Mouse (Mus musculus) intestine, embryonic 16.5 days (tissue): Measurements from ENCODE around the gene Iqgap2. TPM values are rescaled to one million over a fixed set of nuclear protein-coding genes. Genes with fewer than 3 reads are reported as not detected.
A peak's percentile ranks its signal among the peaks of the same experiment; 100 is the strongest.

Experiments used
- ATAC-seq: fragments of 200-750 bp; cut with Nextera tagmentation; 2 replicates; pipeline ENCODE4 v1.8.0; 2017; ENCODE audit warnings: moderate TSS enrichment, moderate library complexity
- H3K27ac ChIP-seq: fragments of 300-500 bp; sonication (generic); 2 replicates; pipeline ENCODE4 v1.5.1; 2014; ENCODE audit warnings: mild to moderate bottlenecking, low read length
- H3K27me3 ChIP-seq: fragments of 300-500 bp; sonication (generic); replicated peaks from 2 replicates; pipeline ENCODE4 v1.6.1; 2014; ENCODE audit warnings: low read length, control low read depth, mixed read lengths; ENCODE audit not compliant: control insufficient read depth, insufficient read depth
- H3K36me3 ChIP-seq: fragments of 300-500 bp; sonication (generic); 2 replicates; pipeline ENCODE4 v1.6.1; 2014; ENCODE audit warnings: low read length, control low read depth; ENCODE audit not compliant: control insufficient read depth, insufficient read depth
- H3K4me1 ChIP-seq: fragments of 300-500 bp; sonication (generic); 2 replicates; pipeline ENCODE4 v1.6.1; 2014; ENCODE audit warnings: low read length, control low read depth, mixed read lengths; ENCODE audit not compliant: control insufficient read depth, insufficient read depth
- H3K4me2 ChIP-seq: fragments of 300-500 bp; sonication (generic); 2 replicates; pipeline ENCODE4 v1.6.1; 2014; ENCODE audit warnings: low read depth, low read length, control low read depth
- H3K4me3 ChIP-seq: fragments of 300-500 bp; sonication (generic); 2 replicates; pipeline ENCODE4 v1.5.1; 2014; ENCODE audit warnings: mild to moderate bottlenecking, low read length
- H3K9ac ChIP-seq: fragments of 300-500 bp; sonication (generic); 2 replicates; pipeline ENCODE4 v1.6.1; 2014; ENCODE audit warnings: low read depth, low read length
- H3K9me3 ChIP-seq: fragments of 300-500 bp; sonication (generic); 2 replicates; pipeline ENCODE4 v1.6.1; 2016; ENCODE audit warnings: low read length, control low read depth; ENCODE audit not compliant: control insufficient read depth
- WGBS: fragments of 180-500 bp; shearing (Covaris S2); extraction: QIAGEN DNeasy Blood & Tissue Kit; methylation state at CpG from one replicate; pipeline ENCODE4 v1.1.7; 2014; 5-methylcytosine and 5-hydroxymethylcytosine counted together
- polyA plus RNA-seq: library from polyadenylated mRNA; unstranded; fragments of >200 nt; fragmentation: Nextera tagmentation; extraction: Ambion mirVana; gene quantifications from 2 replicates; pipeline ENCODE4 v1.2.1, GENCODE M21; 2015

Gene Iqgap2
- polyA plus RNA-seq, 1 experiment from 2014 or later, result 29.4 TPM

DNA sequence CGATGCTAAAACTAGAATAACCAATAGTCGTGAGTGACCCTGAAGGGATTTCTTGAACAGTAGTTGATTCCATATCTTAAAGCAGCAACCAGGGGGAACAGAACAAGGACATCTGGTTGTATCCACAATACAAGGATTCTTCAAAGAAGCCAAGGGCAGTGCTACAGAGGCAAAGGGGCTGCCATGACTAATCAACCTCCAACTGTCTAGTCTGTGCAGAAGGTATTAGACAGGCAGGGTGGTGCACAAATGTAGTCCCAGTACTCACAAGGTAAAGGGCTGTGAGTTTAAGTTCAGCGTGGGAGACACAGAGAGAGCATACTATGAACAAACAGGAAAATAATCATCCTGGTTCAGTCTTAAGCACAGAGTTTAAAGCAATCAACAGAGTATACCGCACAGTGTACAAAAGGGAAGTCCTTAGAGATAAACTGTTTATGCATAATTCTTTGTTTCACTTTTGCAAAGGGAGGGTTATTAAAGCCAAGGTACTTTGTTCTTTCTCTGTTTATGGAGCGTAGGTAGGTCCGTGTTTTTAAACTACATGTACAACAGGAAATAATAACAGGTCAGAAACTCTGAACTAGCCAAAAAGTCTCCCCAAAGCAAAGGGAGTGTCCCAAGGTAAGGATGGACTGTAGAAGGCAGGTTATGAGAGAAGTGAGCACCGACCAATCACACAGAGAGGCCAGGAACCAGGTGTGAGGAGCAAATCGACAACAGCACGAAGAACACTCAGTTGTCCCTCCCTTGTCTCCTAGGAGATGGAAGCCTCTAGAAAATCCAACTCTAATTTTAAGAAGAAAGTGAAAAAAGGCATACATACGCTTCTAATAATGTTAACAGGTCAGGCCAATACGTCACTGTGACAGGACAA lies 149.7 kb downstream of the Iqgap2 start:
- Histone ChIP-seq H3K36me3 (no peaks in the 10 kb centered on the region), H3K27me3 (no peaks in the 10 kb centered on the region), H3K4me1 (peaks cover 8% of the 10 kb centered on the region; the same call in 1 of the 2 replicates), H3K9ac (no peak overlapping the region), H3K4me2 (no peak overlapping the region), H3K4me3 (no peak overlapping the region), H3K9me3 (no peaks in the 10 kb centered on the region), H3K27ac (0 out of 2 replicates have a peak overlapping the region, but pooled peaks have one; percentile 34)
- 75% methylated on average over 11 of the region's 11 CpGs for WGBS
- no peak for ATAC-seq

DNA sequence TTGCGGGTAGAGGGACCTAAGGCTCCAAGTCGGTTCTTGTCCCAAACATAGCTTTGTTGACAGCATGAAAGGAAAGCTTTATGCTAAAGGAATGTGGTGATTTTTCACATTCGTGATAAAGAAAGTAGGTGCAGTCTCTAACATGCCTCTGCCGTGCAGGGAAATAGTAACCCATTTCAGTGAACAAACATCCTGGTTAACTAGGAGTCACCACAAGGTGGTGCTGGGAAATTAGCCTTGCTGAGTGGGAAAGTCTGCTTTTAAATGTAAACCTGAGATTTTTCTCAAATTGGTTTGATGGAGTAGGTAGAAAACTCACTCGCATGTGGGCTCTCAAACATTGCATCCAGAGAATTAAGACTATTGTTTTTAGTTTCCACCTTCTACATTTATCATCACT lies 152.1 kb downstream of the Iqgap2 start:
- no peak overlapping the region for H3K27ac ChIP-seq
- no peak overlapping the region for H3K4me2 ChIP-seq
- ATAC-seq, result no peak
- H3K27me3 ChIP-seq, result no peaks in the 10 kb centered on the region
- WGBS, result 68% methylated on average over 5 of the region's 5 CpGs
- peaks cover 7% of the 10 kb centered on the region; the same call in 1 of the 2 replicates for H3K4me1 ChIP-seq
- no peaks in the 10 kb centered on the region for H3K9me3 ChIP-seq
- H3K36me3 ChIP-seq, result no peaks in the 10 kb centered on the region
- no peak overlapping the region for H3K9ac ChIP-seq
- H3K4me3 ChIP-seq, result no peak overlapping the region

DNA sequence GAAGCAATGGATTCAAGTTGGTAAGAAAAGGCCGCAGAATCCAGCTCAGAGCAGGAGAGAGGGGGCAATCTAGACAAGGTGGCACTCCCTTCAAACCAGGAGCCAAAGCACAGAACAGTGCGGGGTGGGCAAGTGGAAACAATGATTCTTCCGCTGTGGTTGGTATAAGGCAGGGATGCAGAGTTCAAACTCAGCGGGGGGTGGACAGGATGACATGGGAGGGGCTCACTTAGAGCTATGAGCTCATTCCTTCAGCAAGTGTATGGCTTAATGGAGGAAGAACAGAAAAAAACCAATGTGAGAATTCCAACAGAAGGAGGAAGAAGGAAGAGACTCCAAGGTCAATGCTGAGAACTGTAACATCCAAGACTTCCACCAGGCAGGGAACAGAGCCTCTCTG lies 161.2 kb downstream of the Iqgap2 start:
- ATAC-seq, result no peak
- no peak overlapping the region for H3K4me3 ChIP-seq
- 90% methylated on average over 4 of the region's 4 CpGs for WGBS

DNA sequence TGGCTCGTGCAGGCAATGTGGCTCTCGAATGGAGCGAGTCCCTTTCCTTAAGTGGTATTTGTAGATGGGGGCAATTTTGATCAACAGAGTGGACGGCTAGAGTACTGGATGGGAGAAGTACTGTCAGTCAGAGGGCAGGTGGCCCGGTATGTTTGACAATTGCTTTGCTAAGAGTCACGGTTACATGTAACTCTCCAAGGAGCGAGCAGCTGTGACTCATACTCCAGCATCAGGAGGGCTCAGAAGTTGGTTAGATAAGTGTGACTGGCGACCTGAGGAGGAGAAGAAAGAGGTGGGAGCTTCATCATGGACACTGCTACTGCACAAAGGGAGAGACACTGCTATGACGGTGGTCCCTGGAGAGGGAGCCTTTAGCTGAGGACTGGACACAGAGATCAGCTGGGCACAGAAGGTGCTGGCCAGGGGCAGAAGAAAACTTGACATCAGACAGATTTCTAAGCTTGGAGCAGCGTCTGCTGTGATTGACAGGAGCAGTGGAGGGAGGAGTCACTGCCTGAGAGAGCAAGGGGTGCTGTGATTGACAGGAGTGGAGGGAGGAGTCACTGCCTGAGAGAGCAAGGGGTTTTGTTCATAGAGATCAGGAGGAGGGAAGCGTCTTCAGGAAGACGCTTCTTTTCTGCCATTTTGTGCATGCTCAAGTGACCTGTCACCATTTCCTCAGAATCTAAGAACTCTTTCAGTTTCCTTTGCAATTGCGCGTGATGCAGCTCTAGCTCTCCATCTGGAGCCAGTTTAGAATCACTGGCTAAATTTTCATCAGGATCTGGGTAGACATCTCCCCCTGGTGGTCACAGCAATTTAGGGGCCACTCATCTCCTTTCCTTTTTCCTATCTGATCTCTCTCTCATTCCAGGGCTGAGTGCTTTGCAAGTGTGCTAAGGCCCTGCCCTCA lies 172.1 kb downstream of the Iqgap2 start:
- Histone ChIP-seq H3K4me1 (no peaks in the 10 kb centered on the region), H3K36me3 (no peaks in the 10 kb centered on the region), H3K9me3 (no peaks in the 10 kb centered on the region), H3K27me3 (no peaks in the 10 kb centered on the region), H3K4me2 (peak overlapping the region; percentile 27; the same call in 1 of the 2 replicates), H3K27ac (no peak overlapping the region), H3K9ac (no peak overlapping the region), H3K4me3 (peak overlapping the region; percentile 24)
- 58% methylated on average over 14 of the region's 14 CpGs for WGBS
- peak; percentile 72 for ATAC-seq

More for the DNA sequence above, 161.2 kb downstream of the Iqgap2 start:
- Histone ChIP-seq H3K27ac (no peak overlapping the region), H3K4me1 (0 out of 2 replicates have a peak, but pooled peaks cover 2% of the 10 kb centered on the region), H3K36me3 (no peaks in the 10 kb centered on the region), H3K27me3 (no peaks in the 10 kb centered on the region), H3K9me3 (no peaks in the 10 kb centered on the region), H3K4me2 (no peak overlapping the region), H3K9ac (no peak overlapping the region)

DNA sequence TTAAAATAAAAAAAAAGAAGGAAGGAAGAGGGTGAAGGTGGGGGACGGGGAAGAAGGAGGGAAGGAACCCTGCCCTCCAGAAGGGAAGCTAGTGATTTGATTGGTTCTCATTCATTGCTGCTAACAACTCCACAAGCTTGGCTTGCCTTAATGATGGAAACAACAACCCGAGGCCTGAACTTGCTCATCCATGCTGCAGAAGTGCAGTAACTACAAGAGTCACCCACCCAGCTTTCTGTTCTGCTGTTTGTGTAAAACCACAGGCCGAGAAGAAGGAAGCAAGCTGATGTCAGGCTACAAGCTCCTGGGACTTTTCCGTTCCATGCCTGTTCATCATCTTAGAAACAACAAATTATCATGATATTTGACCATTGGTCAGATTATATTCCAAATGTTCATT lies 176.4 kb downstream of the Iqgap2 start:
- Histone ChIP-seq H3K36me3 (no peaks in the 10 kb centered on the region), H3K4me2 (no peak overlapping the region), H3K4me3 (no peak overlapping the region), H3K27ac (no peak overlapping the region), H3K4me1 (no peaks in the 10 kb centered on the region), H3K9ac (no peak overlapping the region), H3K9me3 (no peaks in the 10 kb centered on the region), H3K27me3 (no peaks in the 10 kb centered on the region)
- 73% methylated on average over 4 of the region's 4 CpGs for WGBS
- ATAC-seq, result no peak

DNA sequence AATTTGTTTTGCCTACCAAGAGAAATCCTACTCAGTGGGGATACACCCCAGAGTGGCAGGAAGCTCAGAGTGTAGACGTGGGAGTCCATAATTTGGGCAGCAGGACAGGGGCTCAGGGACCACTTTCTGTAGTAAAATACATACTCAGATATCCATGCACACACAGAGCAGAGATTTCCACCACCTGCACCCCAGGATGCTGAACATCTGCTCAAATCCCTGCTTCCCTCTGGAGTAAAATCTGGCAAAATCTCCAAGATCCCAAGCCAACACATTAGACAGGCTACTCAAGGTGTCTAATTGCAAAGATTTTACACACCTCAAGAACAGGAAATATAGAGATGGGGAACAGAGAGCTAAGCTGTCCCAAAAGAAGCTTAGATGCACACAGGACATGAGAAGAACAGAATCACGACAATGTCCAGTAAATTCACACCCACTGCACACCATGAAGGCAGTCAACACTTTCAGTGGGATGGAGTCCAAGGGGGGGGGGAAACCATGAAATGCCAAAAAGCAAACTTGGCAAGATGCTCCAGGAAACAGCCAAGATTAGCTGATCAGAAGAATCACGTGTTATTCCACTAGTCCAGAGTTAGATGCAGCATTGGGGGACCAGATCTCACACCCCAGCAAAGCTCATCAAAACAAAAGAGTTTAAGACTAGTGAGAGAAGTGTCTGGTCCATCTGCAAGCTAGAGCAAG lies 177.3 kb downstream of the Iqgap2 start:
- WGBS, result 67% methylated on average over 3 of the region's 3 CpGs
- Histone ChIP-seq H3K27me3 (no peaks in the 10 kb centered on the region), H3K9ac (no peak overlapping the region), H3K4me1 (no peaks in the 10 kb centered on the region), H3K27ac (no peak overlapping the region), H3K9me3 (no peaks in the 10 kb centered on the region), H3K36me3 (no peaks in the 10 kb centered on the region), H3K4me2 (no peak overlapping the region), H3K4me3 (no peak overlapping the region)
- ATAC-seq, result no peak

DNA sequence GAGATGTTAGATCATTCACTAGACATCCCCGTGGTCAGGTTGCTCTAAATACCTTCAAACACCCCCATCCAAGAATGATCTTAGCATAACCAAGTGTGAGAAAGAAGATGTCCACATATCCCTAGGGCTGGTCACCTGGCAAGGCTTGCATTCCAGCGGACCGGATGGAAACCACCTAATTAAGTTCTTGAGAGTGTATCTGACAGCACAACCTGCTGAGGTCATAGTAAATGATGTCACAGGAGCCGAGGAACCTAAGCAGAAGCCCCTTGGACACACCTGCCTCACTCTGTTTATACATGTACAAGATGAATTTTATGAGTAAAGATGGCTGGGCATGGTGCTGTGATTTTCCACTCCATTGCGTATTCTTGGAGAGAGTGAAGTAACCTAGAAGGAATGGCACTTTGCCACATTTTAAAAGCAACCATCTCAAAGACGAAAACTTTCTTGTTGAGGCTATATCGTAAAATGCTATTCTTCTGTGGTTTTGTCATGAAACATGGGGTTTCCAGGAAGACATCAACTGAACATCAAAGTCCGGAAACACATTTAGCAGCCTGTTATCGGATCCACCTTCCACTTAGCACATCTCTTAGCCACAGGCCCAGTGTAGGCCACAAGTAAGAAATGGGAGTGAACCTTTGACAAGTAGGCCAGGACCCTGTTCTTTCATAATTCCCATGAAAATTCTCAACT lies 179.0 kb downstream of the Iqgap2 start:
- Histone ChIP-seq H3K36me3 (no peaks in the 10 kb centered on the region), H3K27ac (no peak overlapping the region), H3K4me3 (no peak overlapping the region), H3K4me1 (no peaks in the 10 kb centered on the region), H3K9me3 (no peaks in the 10 kb centered on the region), H3K9ac (no peak overlapping the region), H3K27me3 (no peaks in the 10 kb centered on the region), H3K4me2 (no peak overlapping the region)
- ATAC-seq, result no peak
- WGBS, result 87% methylated on average over 9 of the region's 9 CpGs

DNA sequence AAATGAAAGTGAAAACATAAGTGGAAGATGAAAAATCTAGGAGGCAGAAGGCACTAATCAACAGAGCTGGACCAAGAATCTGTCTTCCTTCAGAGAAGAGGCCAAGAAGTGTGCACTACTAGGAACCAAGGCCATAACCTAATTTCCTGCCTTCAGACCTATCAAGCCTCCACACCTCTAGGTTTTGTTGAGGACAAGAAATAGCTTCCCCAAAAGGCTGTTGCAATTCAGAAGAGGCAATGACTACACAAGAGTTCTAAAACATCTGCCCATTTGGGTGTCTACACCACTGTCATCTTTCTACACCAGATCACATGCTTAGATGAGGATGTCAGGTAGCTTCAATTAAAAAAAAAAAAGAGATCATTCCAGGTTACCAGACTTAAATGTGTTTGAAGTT lies 179.7 kb downstream of the Iqgap2 start:
- no peak overlapping the region for H3K9ac ChIP-seq
- no peaks in the 10 kb centered on the region for H3K36me3 ChIP-seq
- no peak overlapping the region for H3K4me2 ChIP-seq
- H3K27ac ChIP-seq, result no peak overlapping the region
- no peak for ATAC-seq
- H3K27me3 ChIP-seq, result no peaks in the 10 kb centered on the region
- no peaks in the 10 kb centered on the region for H3K9me3 ChIP-seq
- no peaks in the 10 kb centered on the region for H3K4me1 ChIP-seq
- H3K4me3 ChIP-seq, result no peak overlapping the region
